Mouse (Mus musculus): ENCODE measurements around the gene Cdkn2b. TPM values are rescaled to one million over a fixed set of nuclear protein-coding genes. Genes with fewer than 3 reads are reported as not detected.
A peak's percentile ranks its signal among the peaks of the same experiment; 100 is the strongest.

Gene Cdkn2b
- polyA plus RNA-seq, 1 experiment: 9.7 TPM

- Histone ChIP-seq H3K27ac (ENCODE audit: control insufficient read depth, insufficient read depth, low read length) (no peak overlapping the region), H3K27me3 (ENCODE audit: control insufficient read depth, insufficient read depth, low read length) (no peaks in the 10 kb centered on the region), H3K4me3 (ENCODE audit: control insufficient read depth, insufficient read depth, low read length) (no peak overlapping the region), H3K36me3 (ENCODE audit: control insufficient read depth, insufficient read depth, low read length) (no peaks in the 10 kb centered on the region), H3K4me1 (replicated peaks; ENCODE audit: control insufficient read depth, insufficient read depth, low read length) (no peaks in the 10 kb centered on the region)
- DNase-seq: no peak
- TF ChIP-seq CTCF (IDR thresholded peaks at IDR 0.05; ENCODE audit: borderline replicate concordance, control insufficient read depth, extremely low read depth, insufficient read depth, low read length, poor library complexity): no peak
- no peak for TF ChIP-seq POLR2A (IDR thresholded peaks at IDR 0.05; ENCODE audit: control insufficient read depth, extremely low read depth, insufficient read depth, low read length, poor library complexity)
- WGBS: 45% methylated on average over 6 of the region's 6 CpGs
Measured at GRCm38 (mm10) chr4:89350938-89351451, 40.2 kb upstream of the Cdkn2b start.

DNA sequence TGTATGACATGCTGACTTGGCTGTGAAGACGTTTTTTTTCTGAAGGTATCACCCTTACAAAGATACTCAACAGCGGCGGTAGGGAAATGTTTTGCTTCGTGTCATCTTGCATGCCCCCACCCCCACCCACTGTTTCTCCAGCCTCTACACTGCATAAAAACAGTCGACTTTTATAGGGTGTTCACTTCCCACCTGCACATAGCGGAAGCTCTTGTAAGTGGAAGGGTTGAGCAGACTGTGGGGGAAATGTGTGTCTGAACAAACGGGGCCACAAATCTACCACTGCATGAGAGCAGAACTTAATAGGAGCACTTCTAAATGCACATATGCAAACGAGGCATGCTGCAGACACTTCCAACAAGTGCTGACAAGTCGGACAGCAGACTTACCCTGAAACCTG lies 39.6 kb upstream of the Cdkn2b start:
- WGBS: 51% methylated on average over 9 of the region's 9 CpGs
- Histone ChIP-seq H3K4me3 (ENCODE audit: control insufficient read depth, insufficient read depth, low read length) (no peak overlapping the region), H3K27ac (ENCODE audit: control insufficient read depth, insufficient read depth, low read length) (no peak overlapping the region), H3K27me3 (ENCODE audit: control insufficient read depth, insufficient read depth, low read length) (no peaks in the 10 kb centered on the region), H3K4me1 (replicated peaks; ENCODE audit: control insufficient read depth, insufficient read depth, low read length) (no peaks in the 10 kb centered on the region), H3K36me3 (ENCODE audit: control insufficient read depth, insufficient read depth, low read length) (no peaks in the 10 kb centered on the region)
- no peak for TF ChIP-seq CTCF (IDR thresholded peaks at IDR 0.05; ENCODE audit: borderline replicate concordance, control insufficient read depth, extremely low read depth, insufficient read depth, low read length, poor library complexity)
- TF ChIP-seq POLR2A (IDR thresholded peaks at IDR 0.05; ENCODE audit: control insufficient read depth, extremely low read depth, insufficient read depth, low read length, poor library complexity): no peak
- DNase-seq: no peak

DNA sequence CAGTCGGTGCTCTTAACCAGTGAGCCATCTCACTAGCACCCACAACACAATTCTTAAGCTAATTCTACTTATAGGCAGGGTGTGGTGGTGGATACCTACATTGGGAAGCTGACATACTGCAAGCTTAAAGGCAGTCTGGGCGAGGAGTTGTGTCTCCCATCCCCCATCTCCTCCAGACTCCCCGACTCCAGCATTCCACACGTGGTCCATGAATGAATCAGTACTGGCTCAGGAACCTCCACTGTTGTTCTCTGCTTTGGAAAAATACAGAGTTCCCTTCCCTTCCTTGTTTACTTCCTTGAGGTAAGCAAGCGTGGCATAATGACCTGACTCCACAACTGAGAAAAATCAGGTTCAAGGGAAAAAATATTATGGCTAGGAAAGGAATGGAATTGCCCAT lies 38.0 kb upstream of the Cdkn2b start:
- TF ChIP-seq CTCF (IDR thresholded peaks at IDR 0.05; ENCODE audit: borderline replicate concordance, control insufficient read depth, extremely low read depth, insufficient read depth, low read length, poor library complexity) (no peak), POLR2A (IDR thresholded peaks at IDR 0.05; ENCODE audit: control insufficient read depth, extremely low read depth, insufficient read depth, low read length, poor library complexity) (no peak)
- no peak for DNase-seq
- H3K27me3 ChIP-seq (ENCODE audit: control insufficient read depth, insufficient read depth, low read length): no peaks in the 10 kb centered on the region

GRCm38 (mm10) chr4:89313461-89313860 lies 2.6 kb upstream of the Cdkn2b start:
- DNase-seq: no peak
- Histone ChIP-seq H3K4me1 (replicated peaks; ENCODE audit: control insufficient read depth, insufficient read depth, low read length) (0 out of 2 replicates have a peak, but pooled peaks cover 4% of the 10 kb centered on the region), H3K27ac (ENCODE audit: control insufficient read depth, insufficient read depth, low read length) (no peak overlapping the region), H3K27me3 (ENCODE audit: control insufficient read depth, insufficient read depth, low read length) (peaks cover 9% of the 10 kb centered on the region; the same call in 1 of the 2 replicates), H3K36me3 (ENCODE audit: control insufficient read depth, insufficient read depth, low read length) (no peaks in the 10 kb centered on the region), H3K4me3 (ENCODE audit: control insufficient read depth, insufficient read depth, low read length) (no peak overlapping the region)
- 22% methylated on average over 13 of the region's 13 CpGs for WGBS
- TF ChIP-seq POLR2A (IDR thresholded peaks at IDR 0.05; ENCODE audit: control insufficient read depth, extremely low read depth, insufficient read depth, low read length, poor library complexity) (no peak), CTCF (IDR thresholded peaks at IDR 0.05; ENCODE audit: borderline replicate concordance, control insufficient read depth, extremely low read depth, insufficient read depth, low read length, poor library complexity) (no peak)

More for the DNA sequence above, 38.0 kb upstream of the Cdkn2b start:
- Histone ChIP-seq H3K4me3 (ENCODE audit: control insufficient read depth, insufficient read depth, low read length) (no peak overlapping the region), H3K27ac (ENCODE audit: control insufficient read depth, insufficient read depth, low read length) (no peak overlapping the region), H3K4me1 (replicated peaks; ENCODE audit: control insufficient read depth, insufficient read depth, low read length) (no peaks in the 10 kb centered on the region), H3K36me3 (ENCODE audit: control insufficient read depth, insufficient read depth, low read length) (no peaks in the 10 kb centered on the region)
- 65% methylated on average over 5 of the region's 5 CpGs for WGBS

- no peak for DNase-seq
- TF ChIP-seq CTCF (IDR thresholded peaks at IDR 0.05; ENCODE audit: borderline replicate concordance, control insufficient read depth, extremely low read depth, insufficient read depth, low read length, poor library complexity): no peak
- TF ChIP-seq POLR2A (IDR thresholded peaks at IDR 0.05; ENCODE audit: control insufficient read depth, extremely low read depth, insufficient read depth, low read length, poor library complexity): no peak
- peak overlapping the region; percentile 43; the same call in 1 of the 2 replicates for H3K4me3 ChIP-seq (ENCODE audit: control insufficient read depth, insufficient read depth, low read length)
- H3K4me1 ChIP-seq (replicated peaks; ENCODE audit: control insufficient read depth, insufficient read depth, low read length): 0 out of 2 replicates have a peak, but pooled peaks cover 4% of the 10 kb centered on the region
- H3K36me3 ChIP-seq (ENCODE audit: control insufficient read depth, insufficient read depth, low read length): no peaks in the 10 kb centered on the region
- WGBS: 16% methylated on average over 11 of the region's 11 CpGs
- no peak overlapping the region for H3K27ac ChIP-seq (ENCODE audit: control insufficient read depth, insufficient read depth, low read length)
- peaks cover 11% of the 10 kb centered on the region; the same call in 1 of the 2 replicates for H3K27me3 ChIP-seq (ENCODE audit: control insufficient read depth, insufficient read depth, low read length)
Measured at GRCm38 (mm10) chr4:89309996-89310395, 843 bp downstream of the Cdkn2b start.

- H3K4me3 ChIP-seq (ENCODE audit: control insufficient read depth, insufficient read depth, low read length): no peak overlapping the region
- H3K36me3 ChIP-seq (ENCODE audit: control insufficient read depth, insufficient read depth, low read length): no peaks in the 10 kb centered on the region
- no peak for DNase-seq
- 23% methylated on average over 3 of the region's 3 CpGs for WGBS
- H3K4me1 ChIP-seq (replicated peaks; ENCODE audit: control insufficient read depth, insufficient read depth, low read length): 0 out of 2 replicates have a peak, but pooled peaks cover 4% of the 10 kb centered on the region
- no peak for TF ChIP-seq CTCF (IDR thresholded peaks at IDR 0.05; ENCODE audit: borderline replicate concordance, control insufficient read depth, extremely low read depth, insufficient read depth, low read length, poor library complexity)
- peaks cover 11% of the 10 kb centered on the region; the same call in 1 of the 2 replicates for H3K27me3 ChIP-seq (ENCODE audit: control insufficient read depth, insufficient read depth, low read length)
- H3K27ac ChIP-seq (ENCODE audit: control insufficient read depth, insufficient read depth, low read length): no peak overlapping the region
Measured at GRCm38 (mm10) chr4:89308001-89308400, 2.8 kb downstream of the Cdkn2b start.
